Mouse (Mus musculus): ENCODE results near the gene C1qc. TPM values are rescaled to one million over a fixed set of nuclear protein-coding genes. Genes with fewer than 3 reads are reported as not detected.

Gene C1qc
- total and polyA plus RNA-seq, 2 experiments = 89.6 to 104 TPM

GRCm38 (mm10) chr4:136878601-136879000, 14.3 kb downstream of the C1qc start:
- Histone ChIP-seq H3K9ac (ENCODE audit: low read depth, low read length) (no peak overlapping the region), H3K27ac (replicated peaks; ENCODE audit: insufficient read depth, low read depth, low read length) (no peak overlapping the region), H3K79me2 (ENCODE audit: control insufficient read depth, insufficient read depth, low read length) (no peaks in the 10 kb centered on the region), H3K27me3 (ENCODE audit: control insufficient read depth, insufficient read depth, low read length) (no peaks in the 10 kb centered on the region), H3K36me3 (ENCODE audit: control insufficient read depth, insufficient read depth, low read length) (no peaks in the 10 kb centered on the region), H3K4me1 (ENCODE audit: control insufficient read depth, insufficient read depth, low read length) (no peaks in the 10 kb centered on the region), H3K4me3 (ENCODE audit: insufficient read depth, low read depth, low read length) (no peak overlapping the region)
- 29% methylated on average over 5 of the region's 5 CpGs for WGBS
- peak; percentile 14 for DNase-seq (ENCODE audit: extremely low read depth, low read depth, low spot score)
- TF ChIP-seq CTCF (IDR thresholded peaks at IDR 0.05; ENCODE audit: low read depth, low read length) = peak; percentile 24; the same call in 1 of the 2 replicates
- TF ChIP-seq POLR2A (IDR thresholded peaks at IDR 0.05; ENCODE audit: extremely low read depth, insufficient read depth, low read length) = no peak

GRCm38 (mm10) chr4:136878171-136878570, 14.7 kb downstream of the C1qc start:
- 50% methylated on average over 8 of the region's 8 CpGs for WGBS
- Histone ChIP-seq H3K9ac (ENCODE audit: low read depth, low read length) (no peak overlapping the region), H3K4me1 (ENCODE audit: control insufficient read depth, insufficient read depth, low read length) (no peaks in the 10 kb centered on the region), H3K27me3 (ENCODE audit: control insufficient read depth, insufficient read depth, low read length) (no peaks in the 10 kb centered on the region), H3K4me3 (ENCODE audit: insufficient read depth, low read depth, low read length) (no peak overlapping the region), H3K27ac (replicated peaks; ENCODE audit: insufficient read depth, low read depth, low read length) (no peak overlapping the region), H3K79me2 (ENCODE audit: control insufficient read depth, insufficient read depth, low read length) (no peaks in the 10 kb centered on the region), H3K36me3 (ENCODE audit: control insufficient read depth, insufficient read depth, low read length) (no peaks in the 10 kb centered on the region)
- no peak for DNase-seq (ENCODE audit: extremely low read depth, low read depth, low spot score)
- TF ChIP-seq POLR2A (IDR thresholded peaks at IDR 0.05; ENCODE audit: extremely low read depth, insufficient read depth, low read length) = no peak
- no peak for TF ChIP-seq CTCF (IDR thresholded peaks at IDR 0.05; ENCODE audit: low read depth, low read length)

GRCm38 (mm10) chr4:136876971-136877370, 15.9 kb downstream of the C1qc start:
- Histone ChIP-seq H3K9ac (ENCODE audit: low read depth, low read length) (no peak overlapping the region), H3K4me3 (ENCODE audit: insufficient read depth, low read depth, low read length) (no peak overlapping the region), H3K36me3 (ENCODE audit: control insufficient read depth, insufficient read depth, low read length) (no peaks in the 10 kb centered on the region), H3K27me3 (ENCODE audit: control insufficient read depth, insufficient read depth, low read length) (no peaks in the 10 kb centered on the region), H3K27ac (replicated peaks; ENCODE audit: insufficient read depth, low read depth, low read length) (no peak overlapping the region), H3K79me2 (ENCODE audit: control insufficient read depth, insufficient read depth, low read length) (no peaks in the 10 kb centered on the region), H3K4me1 (ENCODE audit: control insufficient read depth, insufficient read depth, low read length) (no peaks in the 10 kb centered on the region)
- peak; percentile 47 for TF ChIP-seq CTCF (IDR thresholded peaks at IDR 0.05; ENCODE audit: low read depth, low read length)
- TF ChIP-seq POLR2A (IDR thresholded peaks at IDR 0.05; ENCODE audit: extremely low read depth, insufficient read depth, low read length) = no peak
- DNase-seq (ENCODE audit: extremely low read depth, low read depth, low spot score) = no peak
- WGBS = 20% methylated on average over 7 of the region's 7 CpGs

- Histone ChIP-seq H3K4me3 (ENCODE audit: insufficient read depth, low read depth, low read length) (no peak overlapping the region), H3K27me3 (ENCODE audit: control insufficient read depth, insufficient read depth, low read length) (no peaks in the 10 kb centered on the region), H3K4me1 (ENCODE audit: control insufficient read depth, insufficient read depth, low read length) (no peaks in the 10 kb centered on the region), H3K27ac (replicated peaks; ENCODE audit: insufficient read depth, low read depth, low read length) (no peak overlapping the region), H3K36me3 (ENCODE audit: control insufficient read depth, insufficient read depth, low read length) (no peaks in the 10 kb centered on the region), H3K9ac (ENCODE audit: low read depth, low read length) (no peak overlapping the region), H3K79me2 (ENCODE audit: control insufficient read depth, insufficient read depth, low read length) (no peaks in the 10 kb centered on the region)
- DNase-seq (ENCODE audit: extremely low read depth, low read depth, low spot score) = no peak
- TF ChIP-seq CTCF (IDR thresholded peaks at IDR 0.05; ENCODE audit: low read depth, low read length) (no peak), POLR2A (IDR thresholded peaks at IDR 0.05; ENCODE audit: extremely low read depth, insufficient read depth, low read length) (no peak)
- WGBS = 88% methylated on average over 14 of the region's 14 CpGs
These were observed 17.9 kb downstream of the C1qc start for GRCm38 (mm10) chr4:136875012-136875411.

GRCm38 (mm10) chr4:136868371-136868770, 24.5 kb downstream of the C1qc start:
- no peak overlapping the region for H3K4me3 ChIP-seq (ENCODE audit: insufficient read depth, low read depth, low read length)
- H3K27ac ChIP-seq (replicated peaks; ENCODE audit: insufficient read depth, low read depth, low read length) = no peak overlapping the region
- no peaks in the 10 kb centered on the region for H3K4me1 ChIP-seq (ENCODE audit: control insufficient read depth, insufficient read depth, low read length)
- TF ChIP-seq POLR2A (IDR thresholded peaks at IDR 0.05; ENCODE audit: extremely low read depth, insufficient read depth, low read length) (no peak), CTCF (IDR thresholded peaks at IDR 0.05; ENCODE audit: low read depth, low read length) (no peak)
- DNase-seq (ENCODE audit: extremely low read depth, low read depth, low spot score) = no peak
- no peaks in the 10 kb centered on the region for H3K79me2 ChIP-seq (ENCODE audit: control insufficient read depth, insufficient read depth, low read length)
- WGBS = 45% methylated on average over 6 of the region's 6 CpGs
- no peaks in the 10 kb centered on the region for H3K36me3 ChIP-seq (ENCODE audit: control insufficient read depth, insufficient read depth, low read length)
- H3K9ac ChIP-seq (ENCODE audit: low read depth, low read length) = no peak overlapping the region
- 0 out of 2 replicates have a peak, but pooled peaks cover 3% of the 10 kb centered on the region for H3K27me3 ChIP-seq (ENCODE audit: control insufficient read depth, insufficient read depth, low read length)

- no peak for DNase-seq (ENCODE audit: extremely low read depth, low read depth, low spot score)
- no peaks in the 10 kb centered on the region for H3K36me3 ChIP-seq (ENCODE audit: control insufficient read depth, insufficient read depth, low read length)
- no peak overlapping the region for H3K27ac ChIP-seq (replicated peaks; ENCODE audit: insufficient read depth, low read depth, low read length)
- no peak for TF ChIP-seq CTCF (IDR thresholded peaks at IDR 0.05; ENCODE audit: low read depth, low read length)
- TF ChIP-seq POLR2A (IDR thresholded peaks at IDR 0.05; ENCODE audit: extremely low read depth, insufficient read depth, low read length) = no peak
- no peaks in the 10 kb centered on the region for H3K4me1 ChIP-seq (ENCODE audit: control insufficient read depth, insufficient read depth, low read length)
- no peak overlapping the region for H3K4me3 ChIP-seq (ENCODE audit: insufficient read depth, low read depth, low read length)
- no peak overlapping the region for H3K9ac ChIP-seq (ENCODE audit: low read depth, low read length)
- H3K27me3 ChIP-seq (ENCODE audit: control insufficient read depth, insufficient read depth, low read length) = 0 out of 2 replicates have a peak, but pooled peaks cover 3% of the 10 kb centered on the region
- no peaks in the 10 kb centered on the region for H3K79me2 ChIP-seq (ENCODE audit: control insufficient read depth, insufficient read depth, low read length)
- 24% methylated on average over 12 of the region's 12 CpGs for WGBS
These were observed 25.0 kb downstream of the C1qc start for GRCm38 (mm10) chr4:136867690-136868345.

Data from liver, adult 2 months (tissue).